Mouse (Mus musculus): Measurements from ENCODE around the gene Cyp2c39. TPM values are rescaled to one million over a fixed set of nuclear protein-coding genes. Genes with fewer than 3 reads are reported as not detected.
"Not testable (repeated sequence)": the region's sequence is repeated elsewhere in the genome, so short reads cannot be mapped to it uniquely, and the experiment has no call there.

Cyp2c39 gene
- not detected in 2 replicates for total RNA-seq (2017)

- no peak for ATAC-seq (replicated peaks in 1 of 2; ENCODE audit: insufficient read depth in 1 of 2, low FRiP score in 2 of 2, low TSS enrichment in 1 of 2, low read depth in 1 of 2, poor library complexity in 2 of 2, severe bottlenecking in 2 of 2)
Observed at GRCm38 (mm10) chr19:39510534-39510933, at the start of gene Cyp2c39. Cyp2c39 (plus strand) TSS chr19:39510862.

- ATAC-seq (replicated peaks in 1 of 2; ENCODE audit: insufficient read depth in 1 of 2, low FRiP score in 2 of 2, low TSS enrichment in 1 of 2, low read depth in 1 of 2, poor library complexity in 2 of 2, severe bottlenecking in 2 of 2), result no peak
Observed at GRCm38 (mm10) chr19:39462941-39463340, 47.7 kb upstream of the Cyp2c39 start, which contains the start of gene Cyp2c38. Cyp2c38 (minus strand) TSS chr19:39463075.

- ATAC-seq (replicated peaks in 1 of 2; ENCODE audit: insufficient read depth in 1 of 2, low FRiP score in 2 of 2, low TSS enrichment in 1 of 2, low read depth in 1 of 2, poor library complexity in 2 of 2, severe bottlenecking in 2 of 2), result no peak
Observed at GRCm38 (mm10) chr19:39463923-39464322, 46.7 kb upstream of the Cyp2c39 start.

GRCm38 (mm10) chr19:39483961-39484360 lies 26.7 kb upstream of the Cyp2c39 start:
- ATAC-seq (replicated peaks in 1 of 2; ENCODE audit: insufficient read depth in 1 of 2, low FRiP score in 2 of 2, low TSS enrichment in 1 of 2, low read depth in 1 of 2, poor library complexity in 2 of 2, severe bottlenecking in 2 of 2), result not testable (repeated sequence)

GRCm38 (mm10) chr19:39506341-39506740 lies 4.3 kb upstream of the Cyp2c39 start:
- ATAC-seq (replicated peaks in 1 of 2; ENCODE audit: insufficient read depth in 1 of 2, low FRiP score in 2 of 2, low TSS enrichment in 1 of 2, low read depth in 1 of 2, poor library complexity in 2 of 2, severe bottlenecking in 2 of 2), result no peak

- no peak for ATAC-seq (replicated peaks in 1 of 2; ENCODE audit: insufficient read depth in 1 of 2, low FRiP score in 2 of 2, low TSS enrichment in 1 of 2, low read depth in 1 of 2, poor library complexity in 2 of 2, severe bottlenecking in 2 of 2)
Observed at GRCm38 (mm10) chr19:39509533-39509932, 1.1 kb upstream of the Cyp2c39 start.

Other genes starting within 250 kb of the Cyp2c39 start
- gene Cyp2c29, start 241.5 kb upstream of the Cyp2c39 start, total RNA-seq (2017), result not detected in 2 replicates
- gene Cyp2c38, start 47.8 kb upstream of the Cyp2c39 start, total RNA-seq (2017), result not detected in 2 replicates
- not detected in 2 replicates for gene Cyp2c67, start 138.2 kb downstream of the Cyp2c39 start, total RNA-seq (2017)
- gene Cyp2c68, start 230.2 kb downstream of the Cyp2c39 start, total RNA-seq (2017), result not detected in 2 replicates